Mouse (Mus musculus): ENCODE measurements around the gene Zfr2. TPM values are rescaled to one million over a fixed set of nuclear protein-coding genes. Genes with fewer than 3 reads are reported as not detected.
A peak's percentile ranks its signal among the peaks of the same experiment; 100 is the strongest.
"Not testable (repeated sequence)": the region's sequence is repeated elsewhere in the genome, so short reads cannot be mapped to it uniquely, and the experiment has no call there.

Zfr2 gene
- polyA plus RNA-seq, 1 experiment: 0.19 TPM

- H3K79me2 ChIP-seq (ENCODE audit: control insufficient read depth, insufficient read depth): no peaks in the 10 kb centered on the region
- H3K4me3 ChIP-seq (ENCODE audit: insufficient read depth, poor library complexity, severe bottlenecking): no peak overlapping the region
- H3K79me3 ChIP-seq (ENCODE audit: low read depth): no peaks in the 10 kb centered on the region
- no peaks in the 10 kb centered on the region for H3K36me3 ChIP-seq (ENCODE audit: control insufficient read depth, insufficient read depth)
- TF ChIP-seq CTCF (IDR thresholded peaks at IDR 0.05; ENCODE audit: control insufficient read depth, insufficient read depth, insufficient read length) (no peak), MYOG (IDR thresholded peaks at IDR 0.05; ENCODE audit: control insufficient read depth, extremely low read depth, insufficient read length) (no peak), CEBPB (IDR thresholded peaks at IDR 0.05; ENCODE audit: low read depth) (no peak), MAX (IDR thresholded peaks at IDR 0.05) (no peak), USF1 (IDR thresholded peaks at IDR 0.05; ENCODE audit: low read depth) (no peak), FOSL1 (IDR thresholded peaks at IDR 0.05; ENCODE audit: insufficient read depth, low read length, poor library complexity, severe bottlenecking) (no peak), MYOD1 (IDR thresholded peaks at IDR 0.05; ENCODE audit: control insufficient read depth, insufficient read length, low read depth) (no peak)
- H3ac ChIP-seq (ENCODE audit: control insufficient read depth, insufficient read length, low read depth): no peak overlapping the region
- H3K27me3 ChIP-seq (ENCODE audit: control insufficient read depth, insufficient read depth, insufficient read length): peaks cover 21% of the 10 kb centered on the region
Measured at GRCm38 (mm10) chr10:81204137-81204536, 28.8 kb upstream of the Zfr2 start.

GRCm38 (mm10) chr10:81210154-81210553 is 22.8 kb upstream of the Zfr2 start:
- Histone ChIP-seq H3K79me3 (ENCODE audit: low read depth) (no peaks in the 10 kb centered on the region), H3K79me2 (ENCODE audit: control insufficient read depth, insufficient read depth) (no peaks in the 10 kb centered on the region), H3K27me3 (ENCODE audit: control insufficient read depth, insufficient read depth, insufficient read length) (peaks cover 28% of the 10 kb centered on the region), H3ac (ENCODE audit: control insufficient read depth, insufficient read length, low read depth) (no peak overlapping the region), H3K36me3 (ENCODE audit: control insufficient read depth, insufficient read depth) (no peaks in the 10 kb centered on the region), H3K4me3 (ENCODE audit: insufficient read depth, poor library complexity, severe bottlenecking) (no peak overlapping the region)
- TF ChIP-seq USF1 (IDR thresholded peaks at IDR 0.05; ENCODE audit: low read depth): no peak
- TF ChIP-seq MYOG (IDR thresholded peaks at IDR 0.05; ENCODE audit: control insufficient read depth, extremely low read depth, insufficient read length): no peak

GRCm38 (mm10) chr10:81216260-81216659 is 16.7 kb upstream of the Zfr2 start:
- Histone ChIP-seq H3K36me3 (ENCODE audit: control insufficient read depth, insufficient read depth) (no peaks in the 10 kb centered on the region), H3K79me2 (ENCODE audit: control insufficient read depth, insufficient read depth) (no peaks in the 10 kb centered on the region), H3ac (ENCODE audit: control insufficient read depth, insufficient read length, low read depth) (no peak overlapping the region), H3K27me3 (ENCODE audit: control insufficient read depth, insufficient read depth, insufficient read length) (peaks cover 12% of the 10 kb centered on the region), H3K79me3 (ENCODE audit: low read depth) (no peaks in the 10 kb centered on the region), H3K4me3 (ENCODE audit: insufficient read depth, poor library complexity, severe bottlenecking) (no peak overlapping the region)
- no peak for TF ChIP-seq CEBPB (IDR thresholded peaks at IDR 0.05; ENCODE audit: low read depth)
- TF ChIP-seq MAX (IDR thresholded peaks at IDR 0.05): no peak
- TF ChIP-seq FOSL1 (IDR thresholded peaks at IDR 0.05; ENCODE audit: insufficient read depth, low read length, poor library complexity, severe bottlenecking): no peak
- TF ChIP-seq MYOG (IDR thresholded peaks at IDR 0.05; ENCODE audit: control insufficient read depth, extremely low read depth, insufficient read length): no peak
- TF ChIP-seq MYOD1 (IDR thresholded peaks at IDR 0.05; ENCODE audit: control insufficient read depth, insufficient read length, low read depth): no peak
- no peak for TF ChIP-seq CTCF (IDR thresholded peaks at IDR 0.05; ENCODE audit: control insufficient read depth, insufficient read depth, insufficient read length)
- TF ChIP-seq USF1 (IDR thresholded peaks at IDR 0.05; ENCODE audit: low read depth): no peak

- no peak overlapping the region for H3ac ChIP-seq (ENCODE audit: control insufficient read depth, insufficient read length, low read depth)
- TF ChIP-seq CTCF (IDR thresholded peaks at IDR 0.05; ENCODE audit: control insufficient read depth, insufficient read depth, insufficient read length): no peak
- no peak for TF ChIP-seq USF1 (IDR thresholded peaks at IDR 0.05; ENCODE audit: low read depth)
- TF ChIP-seq CEBPB (IDR thresholded peaks at IDR 0.05; ENCODE audit: low read depth): no peak
- no peak for TF ChIP-seq FOSL1 (IDR thresholded peaks at IDR 0.05; ENCODE audit: insufficient read depth, low read length, poor library complexity, severe bottlenecking)
- no peak for TF ChIP-seq MYOD1 (IDR thresholded peaks at IDR 0.05; ENCODE audit: control insufficient read depth, insufficient read length, low read depth)
- TF ChIP-seq MYOG (IDR thresholded peaks at IDR 0.05; ENCODE audit: control insufficient read depth, extremely low read depth, insufficient read length): no peak
- no peak for TF ChIP-seq MAX (IDR thresholded peaks at IDR 0.05)
- H3K4me3 ChIP-seq (ENCODE audit: insufficient read depth, poor library complexity, severe bottlenecking): no peak overlapping the region
- H3K27me3 ChIP-seq (ENCODE audit: control insufficient read depth, insufficient read depth, insufficient read length): peaks cover 12% of the 10 kb centered on the region
- H3K36me3 ChIP-seq (ENCODE audit: control insufficient read depth, insufficient read depth): no peaks in the 10 kb centered on the region
- no peaks in the 10 kb centered on the region for H3K79me3 ChIP-seq (ENCODE audit: low read depth)
- H3K79me2 ChIP-seq (ENCODE audit: control insufficient read depth, insufficient read depth): no peaks in the 10 kb centered on the region
Measured at GRCm38 (mm10) chr10:81216810-81217209, 16.1 kb upstream of the Zfr2 start.

- not testable (repeated sequence) for H3ac ChIP-seq (ENCODE audit: control insufficient read depth, insufficient read length, low read depth); H3K79me3 ChIP-seq (ENCODE audit: low read depth); H3K36me3 ChIP-seq (ENCODE audit: control insufficient read depth, insufficient read depth); H3K79me2 ChIP-seq (ENCODE audit: control insufficient read depth, insufficient read depth); H3K4me3 ChIP-seq (ENCODE audit: insufficient read depth, poor library complexity, severe bottlenecking)
- peaks cover 12% of the 10 kb centered on the region for H3K27me3 ChIP-seq (ENCODE audit: control insufficient read depth, insufficient read depth, insufficient read length)
- TF ChIP-seq CTCF (IDR thresholded peaks at IDR 0.05; ENCODE audit: control insufficient read depth, insufficient read depth, insufficient read length): peak; percentile 17
Measured at GRCm38 (mm10) chr10:81217267-81217666, 15.7 kb upstream of the Zfr2 start.

- no peaks in the 10 kb centered on the region for H3K79me3 ChIP-seq (ENCODE audit: low read depth)
- peaks cover 12% of the 10 kb centered on the region for H3K27me3 ChIP-seq (ENCODE audit: control insufficient read depth, insufficient read depth, insufficient read length)
- no peaks in the 10 kb centered on the region for H3K79me2 ChIP-seq (ENCODE audit: control insufficient read depth, insufficient read depth)
- H3K4me3 ChIP-seq (ENCODE audit: insufficient read depth, poor library complexity, severe bottlenecking): no peak overlapping the region
- TF ChIP-seq USF1 (IDR thresholded peaks at IDR 0.05; ENCODE audit: low read depth) (no peak), CTCF (IDR thresholded peaks at IDR 0.05; ENCODE audit: control insufficient read depth, insufficient read depth, insufficient read length) (peak; percentile 77), MAX (IDR thresholded peaks at IDR 0.05) (no peak), MYOD1 (IDR thresholded peaks at IDR 0.05; ENCODE audit: control insufficient read depth, insufficient read length, low read depth) (no peak), FOSL1 (IDR thresholded peaks at IDR 0.05; ENCODE audit: insufficient read depth, low read length, poor library complexity, severe bottlenecking) (no peak)
- H3ac ChIP-seq (ENCODE audit: control insufficient read depth, insufficient read length, low read depth): no peak overlapping the region
- no peaks in the 10 kb centered on the region for H3K36me3 ChIP-seq (ENCODE audit: control insufficient read depth, insufficient read depth)
Measured at GRCm38 (mm10) chr10:81217964-81218363, 15.0 kb upstream of the Zfr2 start.
